Mouse (Mus musculus): ENCODE measurements at regions not wholly inside any gene's neighbourhood (a gene's known extent, or its start where the extent isn't known, plus 50 kb on each side); places are given as distances from the start of the nearest gene placed in this dataset.

DNA sequence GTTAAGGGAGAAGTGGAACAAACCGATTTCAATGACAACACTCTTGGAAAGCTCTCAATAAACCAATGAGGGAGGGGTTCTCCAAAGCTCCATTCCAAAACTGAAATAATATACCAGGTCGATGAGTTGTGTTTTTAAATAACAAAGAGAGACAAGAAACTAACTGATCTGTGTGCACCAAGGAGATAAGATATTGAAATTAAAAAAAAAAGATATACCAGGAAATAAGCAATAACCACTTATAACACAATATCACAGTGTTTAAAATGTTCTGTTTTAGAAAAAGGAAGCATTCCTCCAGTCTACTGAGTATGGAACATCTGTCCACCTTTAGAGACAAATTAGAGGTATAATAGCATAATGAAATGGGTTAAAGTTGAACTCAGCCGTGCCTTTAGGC lies 196.3 kb upstream of the Prdm1 start:
- DNase-seq, result no peak

- no peak for DNase-seq
Measured at GRCm38 (mm10) chr10:44723845-44724244, 195.5 kb upstream of the Prdm1 start.

DNA sequence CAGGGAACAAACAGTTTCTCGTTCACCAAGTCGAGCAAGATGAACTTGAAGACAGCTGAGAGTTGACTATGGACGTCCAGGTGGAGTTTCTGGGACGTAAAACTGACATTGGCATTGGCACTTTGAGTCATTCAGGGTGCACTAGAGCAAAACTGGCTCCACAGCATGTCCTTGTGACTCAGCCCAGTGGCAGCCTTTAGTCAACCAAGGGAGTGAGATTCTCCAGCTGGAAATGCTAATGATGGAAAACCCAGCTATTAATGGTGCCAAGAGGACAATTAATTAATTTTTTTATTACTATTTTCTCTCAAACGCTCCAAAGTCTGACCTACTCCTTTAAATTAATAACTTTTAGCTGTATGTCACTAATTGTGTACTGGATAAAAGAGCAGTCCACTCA lies 195.0 kb upstream of the Prdm1 start:
- DNase-seq, result peak; percentile 67

DNA sequence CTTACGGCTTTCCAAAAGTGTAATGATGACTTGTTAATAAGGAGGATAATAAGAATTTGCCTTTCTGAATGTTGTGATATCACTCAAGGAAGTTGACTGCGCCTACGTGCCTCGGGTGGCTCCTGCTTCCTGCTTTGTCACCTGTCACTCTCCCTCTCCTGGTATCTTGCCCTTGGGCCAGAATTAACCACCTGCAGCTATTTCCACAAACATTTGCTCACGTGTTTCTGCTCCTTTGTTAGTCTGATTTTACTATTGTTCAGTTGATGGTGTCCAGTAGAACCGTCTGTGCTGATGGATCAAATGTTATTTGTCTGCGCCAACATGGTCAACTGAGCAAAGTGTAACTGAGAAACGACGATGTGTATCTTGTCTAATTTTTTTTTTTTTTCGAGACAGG lies 193.4 kb upstream of the Prdm1 start:
- DNase-seq, result no peak

GRCm38 (mm10) chr10:44716612-44717011 lies 188.3 kb upstream of the Prdm1 start:
- no peak for DNase-seq

GRCm38 (mm10) chr10:44715902-44716301 lies 187.6 kb upstream of the Prdm1 start:
- no peak for DNase-seq

DNA sequence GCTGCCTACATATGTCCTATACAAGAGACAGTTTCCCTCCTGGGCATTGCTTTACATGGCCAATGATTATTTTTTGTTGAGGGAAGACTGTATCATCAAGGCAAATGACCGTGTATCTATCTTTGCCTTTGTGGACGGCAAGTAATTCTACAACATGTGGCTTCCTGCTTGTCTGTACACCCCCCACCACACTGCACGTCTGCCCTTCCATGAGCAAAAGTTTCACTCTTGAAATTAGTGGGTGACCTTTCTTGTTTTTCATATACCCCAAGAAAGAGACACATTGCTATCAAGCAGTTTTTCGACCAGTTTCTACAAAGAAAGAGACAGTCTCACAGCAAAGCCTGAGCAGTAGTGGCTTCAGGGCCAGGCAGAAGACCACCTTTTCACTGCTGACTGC lies 180.5 kb upstream of the Prdm1 start:
- no peak for DNase-seq

DNA sequence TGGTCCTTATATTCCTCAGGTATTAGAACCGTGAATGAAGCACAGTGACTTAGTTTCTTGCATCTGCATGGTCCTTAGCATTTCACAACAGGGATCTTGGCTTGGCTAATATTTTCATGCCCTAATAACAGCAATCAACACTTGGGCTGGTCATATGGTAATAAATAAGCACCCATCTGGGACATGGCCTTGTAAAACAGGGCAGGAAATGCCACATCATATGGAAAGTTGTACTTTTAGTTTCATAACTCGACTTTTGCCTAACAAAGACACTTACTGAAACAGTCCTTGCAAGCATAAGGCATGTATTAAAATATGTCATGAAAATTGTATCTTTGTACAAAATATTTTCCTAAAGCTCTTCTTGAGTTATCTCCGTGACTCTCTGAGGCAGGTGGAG lies 175.8 kb upstream of the Prdm1 start:
- DNase-seq, result no peak

- DNase-seq, result peak; percentile 52 to 65
Measured at GRCm38 (mm10) chr10:44702108-44702507, 173.8 kb upstream of the Prdm1 start.

- peak; percentile 11 to 56 for DNase-seq
Measured at GRCm38 (mm10) chr10:44699988-44700537, 171.8 kb upstream of the Prdm1 start.

DNA sequence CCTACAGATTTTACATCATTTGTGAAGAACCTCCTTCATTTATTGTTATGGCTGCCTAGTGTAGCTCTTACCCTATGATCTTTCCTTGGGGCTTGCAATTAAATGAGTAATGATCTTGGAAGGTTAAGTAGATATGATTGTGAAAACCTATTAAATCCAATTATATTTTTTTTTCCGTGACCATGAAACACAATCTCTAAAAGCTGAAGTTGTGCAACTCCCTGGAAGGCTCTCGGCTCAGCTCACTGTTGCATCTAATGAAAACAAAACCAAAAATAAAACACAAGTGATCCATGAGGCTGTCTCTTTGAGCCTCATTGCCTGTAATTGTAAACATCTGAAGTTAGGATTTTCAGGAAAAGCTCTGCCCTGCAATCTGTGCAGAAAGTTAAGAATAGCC lies 169.7 kb upstream of the Prdm1 start:
- DNase-seq, result peak in 1 of 2 experiments; percentile 9

DNA sequence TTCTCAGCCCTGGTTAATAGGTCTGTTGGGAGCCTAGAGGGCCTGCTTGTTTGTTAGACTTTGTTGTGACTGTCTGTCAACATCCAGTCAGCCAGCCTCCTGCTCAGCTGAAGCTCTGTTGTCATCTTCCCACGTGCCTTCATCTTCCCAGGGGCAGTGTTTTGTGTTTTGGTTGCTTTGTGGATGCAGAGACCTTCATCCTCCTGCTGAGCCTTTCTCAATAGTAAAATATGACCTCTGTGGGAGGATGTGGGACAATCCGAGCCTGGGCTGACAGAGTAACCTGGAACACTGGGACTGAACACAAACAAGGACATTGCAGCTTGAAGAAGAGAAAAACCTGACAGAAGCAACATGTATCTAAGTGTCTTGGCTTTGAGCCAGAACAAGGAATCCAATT lies 168.7 kb upstream of the Prdm1 start:
- DNase-seq, result peak in 1 of 2 experiments; percentile 9

GRCm38 (mm10) chr10:44691590-44692327 lies 163.5 kb upstream of the Prdm1 start:
- peak in 1 of 2 experiments; percentile 34 for DNase-seq

DNA sequence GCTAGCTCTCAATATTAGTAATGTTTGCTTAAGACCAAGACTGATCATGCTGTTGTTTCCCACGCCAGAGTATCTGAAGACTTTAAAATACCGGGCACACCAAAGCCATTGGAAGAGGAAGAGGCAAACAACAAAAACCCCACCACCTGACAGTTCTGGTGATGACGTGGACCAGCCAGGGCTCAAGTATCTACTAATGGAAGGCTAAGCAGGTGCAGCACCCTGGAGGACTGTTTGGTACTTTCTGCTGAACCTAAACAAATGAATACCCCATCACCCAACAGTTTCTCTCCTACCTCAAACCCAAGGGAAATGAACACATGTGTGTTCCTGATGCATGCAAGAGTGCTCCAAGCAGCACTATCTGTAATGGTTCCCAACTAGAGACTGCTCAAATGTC lies 160.3 kb upstream of the Prdm1 start:
- DNase-seq, result no peak

- DNase-seq, result no peak
Measured at GRCm38 (mm10) chr10:44686055-44686454, 157.8 kb upstream of the Prdm1 start.

DNA sequence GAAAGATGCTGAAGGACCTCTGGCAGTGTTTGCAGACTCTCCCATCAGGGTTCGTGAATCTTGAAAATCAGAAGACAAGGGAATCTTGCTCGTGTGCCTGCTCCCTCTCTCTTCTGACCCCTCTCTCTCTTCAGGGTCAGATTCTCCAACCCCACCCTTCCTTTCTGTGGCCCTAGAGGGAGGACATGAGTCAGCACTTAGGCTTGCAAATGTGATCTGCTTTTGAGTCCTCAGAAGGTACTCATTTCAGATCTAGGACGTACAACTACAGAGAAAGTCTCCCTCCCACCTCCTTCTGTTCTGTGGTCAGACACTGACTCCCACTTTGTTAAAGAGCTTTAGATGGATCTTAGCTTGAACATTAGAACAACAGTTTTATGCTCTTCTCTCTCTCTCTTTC lies 156.9 kb upstream of the Prdm1 start:
- no peak for DNase-seq

GRCm38 (mm10) chr10:44676506-44676905 lies 148.2 kb upstream of the Prdm1 start:
- no peak for DNase-seq

- no peak for DNase-seq
Measured at GRCm38 (mm10) chr10:44665509-44666144, 137.3 kb upstream of the Prdm1 start.

- DNase-seq, result no peak
Measured at GRCm38 (mm10) chr10:44659499-44659898, 131.2 kb upstream of the Prdm1 start.

- DNase-seq, result no peak
Measured at GRCm38 (mm10) chr10:44653761-44654160, 125.5 kb upstream of the Prdm1 start.

GRCm38 (mm10) chr10:44647021-44647420 lies 118.7 kb upstream of the Prdm1 start:
- DNase-seq, result no peak

- no peak for DNase-seq
Measured at GRCm38 (mm10) chr10:44646615-44647014, 118.3 kb upstream of the Prdm1 start.

- no peak for DNase-seq
Measured at GRCm38 (mm10) chr10:44641616-44642015, 113.3 kb upstream of the Prdm1 start.

DNA sequence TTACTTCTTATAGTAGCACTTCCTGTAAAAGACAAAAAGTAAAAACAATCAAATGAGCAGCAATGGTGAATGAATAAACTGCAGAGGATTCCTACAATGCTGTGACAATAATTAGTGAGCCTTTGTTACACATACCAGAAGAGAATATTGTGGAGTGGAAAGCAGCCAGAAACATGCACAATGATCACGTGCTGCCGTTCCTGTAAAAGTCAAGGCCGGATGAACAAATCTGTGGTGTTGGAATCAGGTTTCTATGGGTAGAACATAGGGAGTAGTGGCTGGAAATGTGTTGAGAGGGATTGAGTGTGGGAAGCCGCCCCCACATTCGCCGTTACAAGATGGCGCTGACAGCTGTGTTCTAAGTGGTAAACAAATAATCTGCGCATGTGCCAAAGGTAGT lies 112.3 kb upstream of the Prdm1 start:
- peak; percentile 20 to 33 for DNase-seq

Measured in adrenal gland, postnatal 36 days (tissue).